Mouse (Mus musculus) spleen, adult 12 weeks (tissue): ENCODE data around the gene S100a8.

Experiments used
- DNase-seq: peaks from one replicate; pipeline ENCODE4 v3.0.0; 2022; ENCODE audit warnings: low spot score

S100a8 gene

DNA sequence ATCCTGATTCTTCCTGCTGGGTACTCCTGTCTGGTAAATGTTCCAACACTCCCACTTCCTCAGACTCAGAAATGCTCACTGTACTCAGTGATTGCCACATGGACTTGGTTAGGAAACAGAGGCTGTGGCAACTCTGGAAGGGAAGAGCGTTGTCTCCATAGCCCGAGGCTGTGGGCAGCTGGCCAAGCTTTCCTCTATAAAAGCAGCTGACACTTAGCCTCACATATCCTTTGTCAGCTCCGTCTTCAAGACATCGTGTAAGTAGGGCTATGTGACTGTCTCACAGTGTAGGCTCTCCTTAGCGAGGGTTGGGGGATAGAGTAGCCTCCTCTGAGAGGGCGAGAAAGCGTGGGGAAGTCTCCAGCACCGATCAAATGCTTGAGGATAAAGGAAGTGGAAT, at the start of gene S100a8:
Gene S100a8 (plus strand): TSS at position 133 of the 400 bp plus-strand sequence.
- DNase-seq, result no peak

DNA sequence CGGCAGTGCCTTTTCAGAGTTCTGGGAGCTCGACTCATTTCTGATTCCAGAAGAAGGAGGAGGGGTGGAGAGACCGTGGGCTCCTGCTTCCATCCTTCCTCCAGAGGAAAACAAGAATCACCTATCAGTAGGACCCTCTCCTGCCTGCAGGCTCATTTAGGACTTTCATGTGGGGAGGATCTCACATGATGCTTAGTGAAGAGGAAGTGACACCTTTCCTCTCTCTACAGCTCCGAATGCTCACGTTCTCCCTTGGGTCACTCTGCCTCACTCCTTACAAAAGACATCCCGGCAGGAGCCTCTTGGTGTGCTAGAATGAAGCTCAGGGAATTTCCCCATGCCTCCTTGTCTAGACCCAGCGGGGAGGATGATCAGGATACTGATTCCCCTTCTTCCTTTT, 47.2 kb upstream of the S100a8 start:
- DNase-seq, result no peak

GRCm38 (mm10) chr3:90623435-90624071, 45.2 kb upstream of the S100a8 start:
- DNase-seq, result no peak

GRCm38 (mm10) chr3:90625496-90625895, 43.3 kb upstream of the S100a8 start:
- no peak for DNase-seq

GRCm38 (mm10) chr3:90626266-90627021, 42.3 kb upstream of the S100a8 start:
- DNase-seq, result no peak

DNA sequence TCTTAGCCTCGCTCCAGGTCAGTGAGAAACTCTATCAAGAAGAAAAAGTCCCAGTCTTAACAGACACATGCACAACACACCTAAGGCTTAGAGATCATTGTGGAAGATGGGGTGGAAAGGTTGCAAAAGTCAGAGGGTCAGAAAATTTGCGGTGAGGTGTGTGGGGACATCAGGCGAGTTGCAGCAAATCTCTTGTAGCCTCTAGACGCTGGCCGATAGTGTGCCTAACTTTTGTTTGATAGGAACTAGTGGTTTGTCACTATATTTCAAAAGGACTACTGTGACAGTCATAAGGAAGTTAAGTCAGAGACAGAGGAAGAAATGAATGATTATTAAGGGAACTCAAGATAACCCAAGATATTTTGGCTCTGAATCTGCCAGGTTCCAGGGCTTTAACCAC, 41.4 kb upstream of the S100a8 start:
- no peak for DNase-seq

GRCm38 (mm10) chr3:90627807-90628206, 41.0 kb upstream of the S100a8 start:
- DNase-seq, result no peak

GRCm38 (mm10) chr3:90629298-90629697, 39.5 kb upstream of the S100a8 start:
- DNase-seq, result no peak

DNA sequence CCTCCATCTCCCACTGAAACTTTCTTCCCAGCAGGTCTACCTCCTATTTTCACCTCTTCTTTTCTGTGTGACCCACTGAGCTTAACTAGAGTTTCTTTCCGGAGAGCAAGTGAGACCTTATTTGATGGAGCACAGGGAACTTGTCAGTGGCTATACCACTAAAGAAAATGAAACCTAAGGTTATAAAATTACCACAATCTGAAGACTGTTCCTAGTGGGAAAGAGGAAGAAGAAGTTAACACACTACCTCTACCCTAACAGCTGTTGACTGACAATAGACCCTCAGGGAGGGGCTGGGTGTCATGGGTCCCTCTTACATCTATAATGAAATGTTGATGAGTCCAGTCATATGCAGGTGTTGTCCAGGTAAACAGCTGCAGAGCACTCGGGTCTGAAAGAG, 36.8 kb upstream of the S100a8 start:
- DNase-seq, result no peak

GRCm38 (mm10) chr3:90638511-90639275, 30.1 kb upstream of the S100a8 start:
- DNase-seq, result no peak

GRCm38 (mm10) chr3:90639511-90640154, 29.1 kb upstream of the S100a8 start:
- no peak for DNase-seq

DNA sequence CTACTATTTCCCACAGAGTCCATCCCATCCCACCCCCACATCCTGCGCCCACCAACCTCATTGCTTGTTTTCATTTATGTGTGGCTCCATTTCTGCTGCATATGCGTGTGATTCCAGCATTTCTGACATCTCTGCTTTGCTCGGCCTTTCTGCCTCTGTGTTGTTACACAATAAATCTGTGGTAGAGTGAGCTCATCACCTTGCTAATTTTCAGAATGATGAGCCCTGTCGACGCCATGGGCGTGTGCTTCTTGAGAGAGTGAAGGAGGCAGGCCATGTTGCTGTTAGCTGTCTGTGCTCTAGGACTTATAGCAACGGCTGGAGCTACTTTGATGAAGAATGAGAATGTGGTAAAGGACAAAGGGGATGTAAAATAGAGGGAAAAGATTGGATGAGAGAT, 27.8 kb upstream of the S100a8 start:
- DNase-seq, result no peak

DNA sequence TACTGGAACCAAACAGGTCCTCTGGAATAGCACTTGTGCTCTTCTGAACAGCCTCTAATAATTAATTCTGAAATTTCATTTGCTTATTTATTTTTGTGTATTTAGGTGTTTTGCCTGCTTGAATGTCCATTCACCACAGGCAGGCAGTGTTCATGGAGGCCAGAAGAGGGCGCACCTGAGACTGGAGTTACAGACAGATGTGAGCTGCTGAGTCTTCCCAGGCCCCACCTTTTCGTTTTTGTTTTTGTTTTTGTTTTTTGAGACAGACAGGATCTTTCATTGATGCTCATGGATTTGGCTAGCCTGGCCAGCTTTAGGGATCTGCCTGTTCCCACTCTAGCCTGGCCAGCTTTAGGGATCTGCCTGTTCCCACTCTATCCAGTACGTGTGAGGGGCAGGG, 24.6 kb upstream of the S100a8 start:
- no peak for DNase-seq

DNA sequence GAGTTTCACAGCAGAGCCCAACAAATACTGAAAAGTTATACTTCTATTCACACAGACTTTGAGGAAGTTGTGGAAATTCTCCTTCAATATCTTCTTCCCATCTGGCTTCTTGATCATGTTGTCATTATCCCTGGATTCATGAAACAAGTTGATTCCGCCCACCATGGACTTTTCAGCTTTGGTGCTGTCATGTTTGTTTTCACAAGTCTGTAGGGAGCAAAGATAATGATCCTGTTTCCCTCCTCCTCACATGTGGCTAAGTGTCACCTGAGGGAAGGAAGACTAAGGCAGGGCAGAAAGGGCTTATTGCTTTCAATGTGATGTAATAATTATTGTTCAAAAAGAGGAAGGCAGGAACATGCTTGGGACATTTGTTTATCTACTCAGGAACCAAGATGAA, 21.5 kb upstream of the S100a8 start:
- DNase-seq, result no peak

GRCm38 (mm10) chr3:90648981-90649380, 19.8 kb upstream of the S100a8 start:
- DNase-seq, result no peak

DNA sequence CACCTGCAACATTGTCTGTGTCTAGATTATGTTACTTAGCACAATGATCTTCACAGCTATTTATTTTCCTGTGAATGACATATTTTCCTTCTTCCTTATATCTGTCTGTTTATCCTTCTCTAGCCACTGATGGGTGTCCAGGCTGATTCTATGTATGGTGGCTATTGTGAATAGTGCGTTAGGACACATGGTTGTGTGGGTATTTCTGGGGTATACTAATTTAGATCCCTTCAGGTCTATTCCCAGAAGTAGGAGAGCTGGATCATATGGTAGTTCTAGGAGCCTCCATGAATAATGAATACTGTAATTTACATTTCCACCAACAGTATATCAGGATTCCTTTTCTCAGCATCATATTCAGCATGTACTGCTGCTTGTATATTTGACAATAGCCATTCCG, 18.9 kb upstream of the S100a8 start:
- DNase-seq, result no peak

DNA sequence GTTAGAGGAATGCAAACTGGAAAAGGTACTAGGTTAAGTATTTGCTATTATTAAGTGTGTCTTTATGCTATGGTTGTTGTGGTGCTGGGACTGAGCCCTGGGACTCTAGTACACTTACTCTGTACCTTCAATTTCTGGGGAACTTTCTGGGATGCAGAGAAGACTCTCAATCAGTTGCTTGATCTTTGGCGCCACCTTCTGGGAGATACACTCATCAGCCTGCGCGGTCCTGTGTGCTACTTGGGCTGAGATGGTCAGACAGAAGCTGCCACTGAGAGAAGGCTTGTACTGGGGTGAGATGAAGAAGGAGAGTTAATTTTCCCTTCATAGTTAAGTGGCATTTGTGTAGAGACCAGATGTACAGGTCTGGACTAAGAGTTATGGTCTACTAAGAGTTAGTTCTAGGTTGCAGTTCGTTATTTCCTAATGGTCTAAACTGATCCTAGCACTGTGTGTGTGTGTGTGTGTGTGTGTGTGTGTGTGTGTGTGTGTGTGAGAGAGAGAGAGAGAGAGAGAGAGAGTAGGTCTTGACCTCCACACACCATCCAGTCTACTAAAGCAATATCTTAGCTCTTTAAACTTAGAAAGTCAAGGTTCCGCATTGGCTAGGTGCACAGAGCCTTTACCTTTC, 15.8 kb upstream of the S100a8 start:
- DNase-seq, result no peak

GRCm38 (mm10) chr3:90653717-90654116, 15.1 kb upstream of the S100a8 start, which contains the start of gene S100a7a:
TSS of gene S100a7a (plus strand) at chr3:90654017.
- DNase-seq, result no peak

- DNase-seq, result no peak
Observed at GRCm38 (mm10) chr3:90657405-90657804, 11.4 kb upstream of the S100a8 start.

- DNase-seq, result no peak
Observed at GRCm38 (mm10) chr3:90659364-90660044, 9.3 kb upstream of the S100a8 start.

DNA sequence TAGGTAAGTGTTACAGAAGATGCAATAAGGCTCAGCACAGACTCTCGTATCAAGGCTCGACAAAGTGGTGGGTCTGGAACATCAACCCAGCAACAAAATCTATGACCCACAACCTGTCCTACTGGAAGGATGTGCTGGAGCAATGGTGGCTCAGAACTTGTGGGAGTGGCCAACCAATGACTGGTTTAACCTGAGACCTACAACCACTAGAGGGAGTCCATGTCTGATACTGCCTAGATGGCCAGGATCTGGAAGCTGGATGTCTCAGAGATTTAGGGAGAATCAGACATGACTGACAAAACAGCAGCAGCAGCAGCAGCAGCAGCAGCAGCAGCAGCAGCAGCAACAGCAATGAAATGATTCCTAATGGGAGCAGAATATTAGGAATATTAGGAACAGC, 4.6 kb upstream of the S100a8 start:
- DNase-seq, result no peak
